Mouse (Mus musculus): ENCODE data around the gene Rab20. TPM values are rescaled to one million over a fixed set of nuclear protein-coding genes. Genes with fewer than 3 reads are reported as not detected.

The Rab20 gene
- 2.4 and 3.2 TPM in 2 replicates for polyA plus RNA-seq (2011; ENCODE audit: insufficient read length, low read depth, missing spikeins)

DNA sequence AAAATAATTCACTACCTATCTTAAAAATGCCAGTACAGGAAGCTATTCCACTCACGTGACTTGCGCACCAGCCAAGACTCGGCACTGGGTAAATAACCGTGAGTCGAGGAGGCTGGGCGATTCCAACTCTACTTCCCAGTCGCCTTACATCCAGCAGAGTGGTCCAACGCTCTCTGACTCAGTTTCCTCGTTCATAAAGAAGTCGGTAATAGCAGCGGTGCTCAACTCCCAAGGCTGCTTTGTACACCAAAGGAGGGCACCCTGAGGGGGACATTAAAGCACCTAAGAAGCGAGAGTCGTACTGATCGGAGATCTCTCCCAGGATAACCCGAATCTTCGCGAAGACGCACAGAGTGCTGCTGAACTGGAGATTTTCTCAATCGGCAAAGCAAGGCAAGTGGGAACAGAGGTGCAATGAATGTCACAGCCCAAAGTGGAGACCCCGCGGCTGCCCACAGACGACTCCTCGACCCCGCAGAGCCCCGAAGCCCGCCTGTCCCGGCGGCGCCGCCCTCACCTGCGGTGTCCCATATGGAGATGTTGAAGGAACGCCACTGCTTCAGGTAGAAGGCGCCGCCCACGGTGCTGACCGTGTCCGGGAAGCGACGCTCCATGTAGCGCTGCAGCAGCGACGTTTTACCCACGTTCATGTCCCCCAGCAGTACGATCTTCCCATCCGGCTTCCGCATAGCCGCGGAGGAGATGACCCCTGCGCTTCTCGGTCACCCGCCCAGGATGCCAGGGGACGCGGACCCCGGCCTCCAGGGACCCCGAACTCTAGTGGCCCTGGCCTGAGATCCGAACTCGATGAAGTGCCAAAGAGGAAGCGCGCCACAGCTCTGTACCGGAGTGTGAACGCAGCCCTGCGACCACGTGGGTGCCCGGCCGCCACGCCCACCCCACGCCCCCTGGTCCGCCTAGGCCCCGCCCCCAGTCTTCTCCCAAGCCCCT, at the start of gene Rab20:
Gene Rab20 (minus strand): TSS at position 900 of the 951 bp plus-strand sequence.
- Histone ChIP-seq H3K4me3 (ENCODE audit: insufficient read depth, low read length) (peak within 1 kb of the TSS; percentile 57), H3K27ac (ENCODE audit: insufficient read depth, low read length) (peak within 1 kb of the TSS; percentile 57; the same call in 1 of the 2 replicates), H3K4me1 (ENCODE audit: control insufficient read depth, insufficient read depth, low read length) (peaks cover 4% of the 10 kb centered on the region; the same call in 1 of the 2 replicates)
- TF ChIP-seq CTCF (IDR thresholded peaks at IDR 0.05; ENCODE audit: borderline replicate concordance, insufficient read depth, low read length) = no peak
- TF ChIP-seq POLR2A (IDR thresholded peaks at IDR 0.05; ENCODE audit: low read depth, low read length) = peak; percentile 46; the same call in 1 of the 2 replicates

DNA sequence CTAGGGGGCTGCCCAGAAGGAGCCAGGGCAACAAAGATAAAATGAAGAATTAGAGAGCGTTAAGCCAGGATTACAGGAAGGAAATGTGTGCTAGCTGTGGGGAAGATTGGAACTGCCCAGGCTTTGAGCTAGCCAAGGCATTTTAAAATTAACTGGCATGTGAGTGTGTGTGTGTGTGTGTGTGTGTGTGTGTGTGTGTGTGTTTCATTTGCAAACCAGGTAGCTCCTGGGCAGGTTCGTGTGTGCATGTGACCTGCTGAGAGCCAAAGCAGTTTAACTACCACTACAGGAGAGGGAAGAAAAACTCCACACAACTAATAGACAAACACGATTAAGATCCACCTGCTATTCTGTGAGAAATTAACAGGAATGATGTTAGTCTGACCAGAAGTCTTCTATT, 44.8 kb upstream of the Rab20 start:
- Histone ChIP-seq H3K4me3 (ENCODE audit: insufficient read depth, low read length) (no peak overlapping the region), H3K4me1 (ENCODE audit: control insufficient read depth, insufficient read depth, low read length) (no peaks in the 10 kb centered on the region), H3K27ac (ENCODE audit: insufficient read depth, low read length) (no peak overlapping the region)
- TF ChIP-seq POLR2A (IDR thresholded peaks at IDR 0.05; ENCODE audit: low read depth, low read length) (no peak), CTCF (IDR thresholded peaks at IDR 0.05; ENCODE audit: borderline replicate concordance, insufficient read depth, low read length) (no peak)

DNA sequence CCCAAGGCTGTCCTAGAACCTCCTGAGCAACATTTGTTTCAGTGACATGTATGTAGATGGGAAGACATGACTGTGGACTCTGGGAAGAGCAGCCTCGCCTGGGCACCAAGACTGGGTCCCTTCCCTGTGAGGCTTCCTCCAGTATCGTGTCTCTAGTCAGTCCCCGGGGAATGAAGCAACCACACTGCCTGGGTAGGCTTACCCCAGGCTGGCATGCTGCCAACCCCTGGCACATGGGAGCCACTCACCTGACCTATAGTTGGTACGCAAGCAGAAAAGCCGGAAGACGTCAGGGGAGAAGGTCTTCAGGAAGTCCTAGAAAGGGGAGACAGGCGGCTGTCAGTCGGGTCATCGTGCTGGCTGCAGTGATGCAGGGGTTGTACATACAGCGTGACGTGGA, 40.2 kb upstream of the Rab20 start:
- Histone ChIP-seq H3K27ac (ENCODE audit: insufficient read depth, low read length) (no peak overlapping the region), H3K4me3 (ENCODE audit: insufficient read depth, low read length) (no peak overlapping the region), H3K4me1 (ENCODE audit: control insufficient read depth, insufficient read depth, low read length) (no peaks in the 10 kb centered on the region)
- TF ChIP-seq CTCF (IDR thresholded peaks at IDR 0.05; ENCODE audit: borderline replicate concordance, insufficient read depth, low read length) = no peak
- TF ChIP-seq POLR2A (IDR thresholded peaks at IDR 0.05; ENCODE audit: low read depth, low read length) = no peak

DNA sequence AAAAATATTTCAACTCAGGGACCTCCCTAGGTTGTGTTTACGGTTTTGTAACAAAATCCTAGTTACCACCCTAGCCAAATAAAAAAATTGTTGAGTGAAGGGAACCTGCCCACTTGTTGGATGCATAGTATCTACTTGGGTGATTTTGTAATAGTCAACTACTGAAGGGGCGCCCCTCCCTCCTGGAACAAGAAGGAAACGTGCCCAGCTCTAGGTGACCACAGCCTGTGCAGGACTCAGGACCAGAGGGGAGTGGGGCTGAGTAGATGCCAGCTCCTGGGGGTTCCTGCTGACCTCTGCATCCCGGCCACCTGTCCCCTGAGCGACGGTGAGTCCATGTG, 39.5 kb upstream of the Rab20 start:
- Histone ChIP-seq H3K4me3 (ENCODE audit: insufficient read depth, low read length) (no peak overlapping the region), H3K27ac (ENCODE audit: insufficient read depth, low read length) (no peak overlapping the region), H3K4me1 (ENCODE audit: control insufficient read depth, insufficient read depth, low read length) (no peaks in the 10 kb centered on the region)
- TF ChIP-seq CTCF (IDR thresholded peaks at IDR 0.05; ENCODE audit: borderline replicate concordance, insufficient read depth, low read length) = no peak
- TF ChIP-seq POLR2A (IDR thresholded peaks at IDR 0.05; ENCODE audit: low read depth, low read length) = no peak

DNA sequence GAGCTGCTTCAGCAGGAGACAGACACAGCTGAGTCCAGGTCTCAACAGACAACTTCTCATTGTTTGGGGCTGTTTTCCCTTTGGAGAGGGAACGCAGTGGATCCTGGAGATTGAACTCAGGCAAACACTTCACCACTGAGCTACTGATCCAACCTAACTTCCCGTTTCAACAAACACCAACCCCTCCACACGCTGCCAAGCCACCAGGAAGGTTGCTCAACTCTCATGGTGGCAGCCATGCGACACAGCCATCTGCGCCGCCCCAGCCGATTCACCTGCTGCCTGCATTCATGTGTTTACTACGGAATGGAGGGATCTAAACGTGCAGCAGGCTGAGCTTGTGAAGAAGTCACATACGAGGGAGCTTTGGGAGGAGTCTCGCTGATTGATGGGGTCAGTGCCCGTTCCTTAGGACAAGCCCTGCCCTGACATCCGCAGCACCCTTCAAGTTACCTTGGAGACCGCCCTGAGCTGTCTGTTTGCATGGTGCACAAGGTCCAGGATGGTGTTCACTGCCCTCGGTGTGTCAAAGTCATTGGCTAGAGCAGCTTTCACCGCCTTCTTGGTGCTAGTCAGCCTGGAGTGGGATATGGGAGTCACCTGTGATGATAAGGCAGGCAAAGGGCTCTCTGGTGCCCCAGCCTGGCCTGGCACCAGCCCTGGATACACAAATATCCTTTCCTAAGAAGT, 39.0 kb upstream of the Rab20 start:
- TF ChIP-seq CTCF (IDR thresholded peaks at IDR 0.05; ENCODE audit: borderline replicate concordance, insufficient read depth, low read length) = no peak
- TF ChIP-seq POLR2A (IDR thresholded peaks at IDR 0.05; ENCODE audit: low read depth, low read length) = no peak

DNA sequence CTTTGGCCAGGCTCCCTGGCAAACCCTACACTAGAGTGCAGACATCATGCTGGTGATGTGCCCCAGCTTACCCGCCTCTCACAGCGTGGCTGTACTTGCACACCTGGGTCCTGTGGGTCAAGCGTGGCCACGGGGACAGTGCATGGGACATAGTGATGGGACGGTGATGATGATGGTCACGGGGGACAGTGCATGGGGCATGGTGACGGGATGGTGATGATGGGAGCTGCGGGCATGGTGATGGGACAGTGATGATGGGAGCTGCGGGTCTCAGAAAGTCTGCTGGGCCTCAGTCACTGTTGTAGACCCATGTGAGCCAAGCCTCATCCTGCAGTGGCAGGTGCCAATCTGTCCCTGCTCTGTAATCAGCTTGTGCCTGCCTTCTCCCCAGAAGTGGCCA, 37.8 kb upstream of the Rab20 start:
- no peak overlapping the region for H3K4me3 ChIP-seq (ENCODE audit: insufficient read depth, low read length)
- TF ChIP-seq CTCF (IDR thresholded peaks at IDR 0.05; ENCODE audit: borderline replicate concordance, insufficient read depth, low read length) = no peak
- no peak for TF ChIP-seq POLR2A (IDR thresholded peaks at IDR 0.05; ENCODE audit: low read depth, low read length)
- H3K27ac ChIP-seq (ENCODE audit: insufficient read depth, low read length) = no peak overlapping the region
- no peaks in the 10 kb centered on the region for H3K4me1 ChIP-seq (ENCODE audit: control insufficient read depth, insufficient read depth, low read length)

More for the DNA sequence above, 39.0 kb upstream of the Rab20 start:
- Histone ChIP-seq H3K4me3 (ENCODE audit: insufficient read depth, low read length) (no peak overlapping the region), H3K4me1 (ENCODE audit: control insufficient read depth, insufficient read depth, low read length) (no peaks in the 10 kb centered on the region), H3K27ac (ENCODE audit: insufficient read depth, low read length) (no peak overlapping the region)

DNA sequence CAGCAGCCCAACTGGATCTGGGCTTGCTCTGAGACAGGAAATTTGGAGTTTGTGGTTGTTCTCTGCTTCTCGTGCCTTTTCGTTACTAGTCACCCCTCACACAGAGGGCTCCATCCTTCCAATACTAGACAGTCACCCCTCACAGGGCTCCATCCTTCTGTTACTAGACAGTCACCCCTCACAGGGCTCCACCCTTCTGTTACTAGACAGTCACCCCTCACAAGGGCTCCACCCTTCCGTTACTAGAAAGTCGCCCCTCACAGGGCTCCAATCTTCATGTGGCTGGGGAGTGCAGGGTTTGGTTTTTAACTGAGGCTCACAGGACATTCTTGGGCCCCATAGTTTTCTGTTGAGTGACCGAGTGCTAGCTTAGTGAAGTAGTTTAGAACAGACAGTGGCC, 34.7 kb upstream of the Rab20 start:
- TF ChIP-seq POLR2A (IDR thresholded peaks at IDR 0.05; ENCODE audit: low read depth, low read length) (no peak), CTCF (IDR thresholded peaks at IDR 0.05; ENCODE audit: borderline replicate concordance, insufficient read depth, low read length) (no peak)
- Histone ChIP-seq H3K27ac (ENCODE audit: insufficient read depth, low read length) (no peak overlapping the region), H3K4me3 (ENCODE audit: insufficient read depth, low read length) (no peak overlapping the region), H3K4me1 (ENCODE audit: control insufficient read depth, insufficient read depth, low read length) (no peaks in the 10 kb centered on the region)

DNA sequence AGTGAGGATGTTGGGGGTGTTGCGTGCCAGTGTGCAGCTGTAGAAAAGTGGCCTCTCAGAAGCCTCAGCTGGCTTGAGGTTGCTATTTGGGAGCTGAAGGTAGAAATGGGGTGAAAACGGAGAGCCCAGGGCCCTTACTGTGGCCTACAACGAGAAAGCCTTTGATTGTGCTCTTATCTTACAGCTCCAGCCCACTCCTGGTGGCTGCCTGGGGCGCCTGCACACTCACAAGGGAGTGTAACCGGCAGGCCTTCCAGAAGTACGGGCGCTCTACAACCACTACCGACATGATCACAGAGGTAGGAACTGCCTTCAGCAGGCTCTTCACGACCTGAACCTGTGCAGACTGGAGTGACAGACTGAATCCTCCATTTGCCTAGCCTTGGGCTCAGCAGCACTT, 34.2 kb upstream of the Rab20 start:
- Histone ChIP-seq H3K4me3 (ENCODE audit: insufficient read depth, low read length) (no peak overlapping the region), H3K27ac (ENCODE audit: insufficient read depth, low read length) (no peak overlapping the region), H3K4me1 (ENCODE audit: control insufficient read depth, insufficient read depth, low read length) (no peaks in the 10 kb centered on the region)
- TF ChIP-seq CTCF (IDR thresholded peaks at IDR 0.05; ENCODE audit: borderline replicate concordance, insufficient read depth, low read length) (no peak), POLR2A (IDR thresholded peaks at IDR 0.05; ENCODE audit: low read depth, low read length) (no peak)

DNA sequence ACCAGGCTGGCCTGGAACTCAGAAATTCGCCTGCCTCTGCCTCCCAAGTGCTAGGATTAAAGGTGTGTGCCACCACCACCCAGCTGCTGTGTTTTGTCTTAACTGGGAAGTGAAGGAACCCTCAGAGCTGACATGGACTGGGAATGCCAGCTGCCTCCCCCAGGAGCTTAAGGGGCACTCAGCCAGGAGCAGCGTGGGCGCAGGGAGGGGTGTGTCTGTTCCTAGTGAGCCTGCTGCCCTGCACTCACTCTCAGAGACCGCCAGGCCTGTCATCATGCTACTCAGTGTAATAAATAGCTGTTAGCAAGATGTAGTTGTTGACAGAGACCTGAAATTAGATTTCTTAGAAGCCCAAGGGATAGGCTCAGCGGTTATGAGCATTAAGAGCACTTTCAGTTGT, 32.5 kb upstream of the Rab20 start:
- Histone ChIP-seq H3K4me3 (ENCODE audit: insufficient read depth, low read length) (no peak overlapping the region), H3K27ac (ENCODE audit: insufficient read depth, low read length) (no peak overlapping the region), H3K4me1 (ENCODE audit: control insufficient read depth, insufficient read depth, low read length) (no peaks in the 10 kb centered on the region)
- no peak for TF ChIP-seq POLR2A (IDR thresholded peaks at IDR 0.05; ENCODE audit: low read depth, low read length)
- no peak for TF ChIP-seq CTCF (IDR thresholded peaks at IDR 0.05; ENCODE audit: borderline replicate concordance, insufficient read depth, low read length)

DNA sequence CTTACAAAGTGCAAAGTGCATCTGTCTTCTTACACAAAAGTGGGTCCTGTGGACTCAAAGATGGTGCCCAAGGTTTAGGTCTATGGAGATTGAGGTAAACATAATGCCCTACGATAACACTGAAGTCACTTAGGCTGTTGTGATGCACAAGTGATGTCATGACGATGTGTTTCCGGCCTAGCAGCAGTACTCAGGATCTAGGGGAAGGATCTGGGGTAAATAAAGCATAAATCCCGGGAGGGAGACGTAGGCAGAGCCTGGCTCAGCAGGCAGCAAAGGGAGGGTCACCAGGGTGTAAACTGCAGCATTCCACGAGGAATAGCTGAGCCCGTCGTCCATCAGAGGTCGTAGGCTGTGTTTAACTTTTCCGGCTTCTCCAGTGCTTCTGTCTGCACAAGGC, 30.4 kb upstream of the Rab20 start:
- no peak for TF ChIP-seq POLR2A (IDR thresholded peaks at IDR 0.05; ENCODE audit: low read depth, low read length)
- no peak for TF ChIP-seq CTCF (IDR thresholded peaks at IDR 0.05; ENCODE audit: borderline replicate concordance, insufficient read depth, low read length)
- Histone ChIP-seq H3K4me3 (ENCODE audit: insufficient read depth, low read length) (no peak overlapping the region), H3K27ac (ENCODE audit: insufficient read depth, low read length) (no peak overlapping the region), H3K4me1 (ENCODE audit: control insufficient read depth, insufficient read depth, low read length) (no peaks in the 10 kb centered on the region)
